Mouse (Mus musculus): ENCODE data around the gene Mad2l2.

Gene Mad2l2

GRCm38 (mm10) chr4:148147714-148148113 lies 17.5 kb downstream of the Mad2l2 start:
- Histone ChIP-seq H3K36me3 (ENCODE audit: insufficient read depth, low read length) (peaks cover 74% of the 10 kb centered on the region), H3K4me3 (replicated peaks; ENCODE audit: low read length) (no peak overlapping the region), H3K9me3 (ENCODE audit: low read length) (no peaks in the 10 kb centered on the region), H3K4me1 (replicated peaks; ENCODE audit: low read depth, low read length) (peaks cover 70% of the 10 kb centered on the region), H3K27me3 (ENCODE audit: insufficient read depth, low read length) (no peaks in the 10 kb centered on the region)
- no peak for TF ChIP-seq POU5F1 (IDR thresholded peaks at IDR 0.05; ENCODE audit: borderline replicate concordance, low read length)
- no peak for TF ChIP-seq CTCF (conservative IDR thresholded peaks at IDR 0.05; ENCODE audit: low read length)
- TF ChIP-seq NANOG (IDR thresholded peaks at IDR 0.05; ENCODE audit: borderline replicate concordance, low read length), result no peak

GRCm38 (mm10) chr4:148149540-148149939 lies 19.4 kb downstream of the Mad2l2 start:
- Histone ChIP-seq H3K4me3 (replicated peaks; ENCODE audit: low read length) (peak overlapping the region; percentile 81), H3K9me3 (ENCODE audit: low read length) (no peaks in the 10 kb centered on the region), H3K36me3 (ENCODE audit: insufficient read depth, low read length) (peaks cover 65% of the 10 kb centered on the region), H3K27me3 (ENCODE audit: insufficient read depth, low read length) (no peaks in the 10 kb centered on the region), H3K4me1 (replicated peaks; ENCODE audit: low read depth, low read length) (peaks cover 71% of the 10 kb centered on the region)
- no peak for TF ChIP-seq POU5F1 (IDR thresholded peaks at IDR 0.05; ENCODE audit: borderline replicate concordance, low read length)
- TF ChIP-seq CTCF (conservative IDR thresholded peaks at IDR 0.05; ENCODE audit: low read length), result no peak
- TF ChIP-seq NANOG (IDR thresholded peaks at IDR 0.05; ENCODE audit: borderline replicate concordance, low read length), result no peak

GRCm38 (mm10) chr4:148150242-148150641 lies 20.1 kb downstream of the Mad2l2 start:
- peaks cover 74% of the 10 kb centered on the region for H3K4me1 ChIP-seq (replicated peaks; ENCODE audit: low read depth, low read length)
- peak overlapping the region; percentile 81 for H3K4me3 ChIP-seq (replicated peaks; ENCODE audit: low read length)
- H3K27me3 ChIP-seq (ENCODE audit: insufficient read depth, low read length), result no peaks in the 10 kb centered on the region
- TF ChIP-seq POU5F1 (IDR thresholded peaks at IDR 0.05; ENCODE audit: borderline replicate concordance, low read length) (no peak), CTCF (conservative IDR thresholded peaks at IDR 0.05; ENCODE audit: low read length) (no peak), NANOG (IDR thresholded peaks at IDR 0.05; ENCODE audit: borderline replicate concordance, low read length) (no peak)
- H3K9me3 ChIP-seq (ENCODE audit: low read length), result no peaks in the 10 kb centered on the region
- peaks cover 64% of the 10 kb centered on the region for H3K36me3 ChIP-seq (ENCODE audit: insufficient read depth, low read length)

GRCm38 (mm10) chr4:148150953-148151266 lies 20.7 kb downstream of the Mad2l2 start:
- Histone ChIP-seq H3K27me3 (ENCODE audit: insufficient read depth, low read length) (no peaks in the 10 kb centered on the region), H3K4me3 (replicated peaks; ENCODE audit: low read length) (peak overlapping the region; percentile 81), H3K36me3 (ENCODE audit: insufficient read depth, low read length) (peaks cover 64% of the 10 kb centered on the region), H3K9me3 (ENCODE audit: low read length) (no peaks in the 10 kb centered on the region), H3K4me1 (replicated peaks; ENCODE audit: low read depth, low read length) (peaks cover 77% of the 10 kb centered on the region)
- TF ChIP-seq CTCF (conservative IDR thresholded peaks at IDR 0.05; ENCODE audit: low read length) (no peak), NANOG (IDR thresholded peaks at IDR 0.05; ENCODE audit: borderline replicate concordance, low read length) (no peak), POU5F1 (IDR thresholded peaks at IDR 0.05; ENCODE audit: borderline replicate concordance, low read length) (no peak)

GRCm38 (mm10) chr4:148151267-148152168 lies 21.3 kb downstream of the Mad2l2 start, which contains the start of gene Fbxo6:
TSS of gene Fbxo6 (minus strand) at chr4:148152140.
- TF ChIP-seq NANOG (IDR thresholded peaks at IDR 0.05; ENCODE audit: borderline replicate concordance, low read length) (no peak), POU5F1 (IDR thresholded peaks at IDR 0.05; ENCODE audit: borderline replicate concordance, low read length) (no peak), CTCF (conservative IDR thresholded peaks at IDR 0.05; ENCODE audit: low read length) (peak; percentile 29)
- H3K4me3 ChIP-seq (replicated peaks; ENCODE audit: low read length), result peak within 1 kb of the TSS; percentile 81
- H3K4me1 ChIP-seq (replicated peaks; ENCODE audit: low read depth, low read length), result peaks cover 77% of the 10 kb centered on the region
- H3K9me3 ChIP-seq (ENCODE audit: low read length), result no peaks in the 10 kb centered on the region
- H3K36me3 ChIP-seq (ENCODE audit: insufficient read depth, low read length), result peaks cover 64% of the 10 kb centered on the region
- H3K27me3 ChIP-seq (ENCODE audit: insufficient read depth, low read length), result no peaks in the 10 kb centered on the region

DNA sequence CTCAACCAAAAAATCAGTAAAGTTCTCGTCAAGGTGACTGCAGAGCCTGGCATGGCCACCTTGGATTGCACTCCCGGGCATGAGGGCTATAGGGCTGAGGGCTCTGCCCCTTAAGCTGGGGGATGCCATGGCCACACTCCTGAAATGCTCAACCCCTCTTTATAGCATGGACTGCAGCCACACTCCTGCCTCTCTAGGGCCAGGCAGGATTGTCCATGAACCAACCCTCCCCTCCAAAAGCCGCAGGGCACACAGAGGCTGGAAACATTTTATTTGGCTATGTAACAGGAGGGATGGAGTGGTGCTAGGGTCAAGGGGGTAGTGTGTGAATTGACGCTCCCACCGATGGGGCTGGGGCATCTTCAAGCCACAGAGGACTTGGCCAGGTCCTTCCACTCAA lies 22.4 kb downstream of the Mad2l2 start:
- peaks cover 84% of the 10 kb centered on the region for H3K4me1 ChIP-seq (replicated peaks; ENCODE audit: low read depth, low read length)
- H3K36me3 ChIP-seq (ENCODE audit: insufficient read depth, low read length), result peaks cover 60% of the 10 kb centered on the region
- TF ChIP-seq NANOG (IDR thresholded peaks at IDR 0.05; ENCODE audit: borderline replicate concordance, low read length) (no peak), POU5F1 (IDR thresholded peaks at IDR 0.05; ENCODE audit: borderline replicate concordance, low read length) (no peak), CTCF (conservative IDR thresholded peaks at IDR 0.05; ENCODE audit: low read length) (no peak)
- no peaks in the 10 kb centered on the region for H3K27me3 ChIP-seq (ENCODE audit: insufficient read depth, low read length)
- H3K9me3 ChIP-seq (ENCODE audit: low read length), result no peaks in the 10 kb centered on the region
- H3K4me3 ChIP-seq (replicated peaks; ENCODE audit: low read length), result 0 out of 2 replicates have a peak overlapping the region, but pooled peaks have one; percentile 81

GRCm38 (mm10) chr4:148154006-148154405 lies 23.8 kb downstream of the Mad2l2 start:
- Histone ChIP-seq H3K9me3 (ENCODE audit: low read length) (no peaks in the 10 kb centered on the region), H3K27me3 (ENCODE audit: insufficient read depth, low read length) (no peaks in the 10 kb centered on the region), H3K4me1 (replicated peaks; ENCODE audit: low read depth, low read length) (peaks cover 87% of the 10 kb centered on the region), H3K36me3 (ENCODE audit: insufficient read depth, low read length) (peaks cover 53% of the 10 kb centered on the region), H3K4me3 (replicated peaks; ENCODE audit: low read length) (0 out of 2 replicates have a peak overlapping the region, but pooled peaks have one; percentile 13)
- no peak for TF ChIP-seq POU5F1 (IDR thresholded peaks at IDR 0.05; ENCODE audit: borderline replicate concordance, low read length)
- no peak for TF ChIP-seq CTCF (conservative IDR thresholded peaks at IDR 0.05; ENCODE audit: low read length)
- TF ChIP-seq NANOG (IDR thresholded peaks at IDR 0.05; ENCODE audit: borderline replicate concordance, low read length), result no peak

- no peaks in the 10 kb centered on the region for H3K9me3 ChIP-seq (ENCODE audit: low read length)
- H3K4me3 ChIP-seq (replicated peaks; ENCODE audit: low read length), result no peak overlapping the region
- TF ChIP-seq POU5F1 (IDR thresholded peaks at IDR 0.05; ENCODE audit: borderline replicate concordance, low read length) (no peak), CTCF (conservative IDR thresholded peaks at IDR 0.05; ENCODE audit: low read length) (peak; percentile 78)
- H3K36me3 ChIP-seq (ENCODE audit: insufficient read depth, low read length), result peaks cover 45% of the 10 kb centered on the region
- peaks cover 79% of the 10 kb centered on the region for H3K4me1 ChIP-seq (replicated peaks; ENCODE audit: low read depth, low read length)
- no peaks in the 10 kb centered on the region for H3K27me3 ChIP-seq (ENCODE audit: insufficient read depth, low read length)
Observed at GRCm38 (mm10) chr4:148154982-148155381, 24.8 kb downstream of the Mad2l2 start.
